Mouse (Mus musculus) right cerebral cortex, postnatal 14 days (tissue): ENCODE data around the gene Mob2.

Experiments
- DNase-seq: peaks from one replicate; pipeline ENCODE4 v3.0.0; 2022

Gene Mob2

DNA sequence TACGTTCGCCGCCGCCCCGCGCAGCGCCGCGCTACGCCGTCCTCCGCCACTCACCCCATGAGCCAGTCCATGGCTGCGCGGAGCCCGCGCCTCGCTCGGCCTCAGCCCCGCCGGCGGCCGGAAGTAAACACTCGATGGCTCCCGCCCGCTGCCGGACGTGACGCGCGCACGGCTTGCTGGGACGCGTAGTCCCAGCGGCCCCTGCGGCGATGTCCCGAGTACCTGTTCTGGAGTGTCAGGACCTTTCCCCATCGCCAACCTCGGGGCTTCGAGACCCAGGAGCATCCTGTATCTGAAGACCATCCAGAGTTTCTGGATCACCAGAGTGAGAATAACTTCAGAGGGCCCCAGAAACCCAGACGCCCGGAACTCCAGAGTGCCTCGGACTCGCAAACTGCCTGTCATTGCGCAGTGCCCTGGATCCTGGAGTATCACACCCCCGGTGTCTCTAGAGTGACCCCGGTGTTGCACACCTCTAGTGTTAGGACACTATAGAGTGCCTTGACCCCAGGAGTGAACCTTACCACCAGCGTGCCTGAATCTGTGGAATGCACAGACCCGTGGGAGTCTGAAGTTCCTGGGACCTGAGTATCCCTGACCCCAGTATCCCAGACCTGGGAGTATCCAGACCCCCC lies at the start of gene Mob2:
Mob2 (minus strand) TSS at position 135 of the 635 bp plus-strand sequence.
- peak; percentile 87 for DNase-seq

DNA sequence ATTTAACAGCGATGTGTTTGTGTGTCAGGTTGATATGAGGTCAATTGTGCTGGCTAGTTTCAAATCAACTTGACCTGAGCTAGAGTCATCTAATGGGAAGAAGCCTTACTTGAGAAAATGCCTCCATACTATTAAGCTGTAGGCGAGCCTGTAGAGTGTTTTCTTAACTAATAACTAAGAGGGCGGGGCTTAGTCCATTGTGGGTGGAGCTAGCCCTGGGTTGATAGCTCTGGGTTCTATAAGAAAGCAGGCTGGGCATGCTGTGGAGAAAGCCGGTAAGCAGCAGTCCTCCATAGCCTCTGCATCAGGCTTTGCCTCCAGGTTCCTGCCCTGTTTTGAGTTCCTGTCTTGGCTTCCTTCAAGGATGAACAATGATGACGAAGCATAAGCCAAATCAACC lies 43.9 kb upstream of the Mob2 start:
- no peak for DNase-seq

DNA sequence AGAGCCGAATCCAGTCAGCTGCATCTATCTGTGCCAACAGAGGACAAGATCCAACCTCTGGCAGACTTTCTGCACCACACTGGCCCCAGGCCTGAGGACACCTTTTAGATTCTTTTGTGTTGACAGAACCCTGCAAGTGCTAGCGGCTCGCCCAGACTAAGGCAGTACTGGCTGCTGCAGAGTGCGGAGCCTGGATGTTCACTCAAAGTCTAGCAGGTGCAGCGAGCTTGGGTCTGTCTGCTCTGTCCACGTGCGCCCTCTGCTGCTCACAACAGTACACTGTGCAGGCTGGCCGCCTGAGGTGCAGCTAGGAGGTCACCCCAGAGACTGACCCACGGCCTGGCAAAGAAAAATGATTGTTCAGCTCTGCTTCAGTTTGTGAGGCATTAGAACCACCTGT lies 36.9 kb upstream of the Mob2 start:
- peak; percentile 85 for DNase-seq

DNA sequence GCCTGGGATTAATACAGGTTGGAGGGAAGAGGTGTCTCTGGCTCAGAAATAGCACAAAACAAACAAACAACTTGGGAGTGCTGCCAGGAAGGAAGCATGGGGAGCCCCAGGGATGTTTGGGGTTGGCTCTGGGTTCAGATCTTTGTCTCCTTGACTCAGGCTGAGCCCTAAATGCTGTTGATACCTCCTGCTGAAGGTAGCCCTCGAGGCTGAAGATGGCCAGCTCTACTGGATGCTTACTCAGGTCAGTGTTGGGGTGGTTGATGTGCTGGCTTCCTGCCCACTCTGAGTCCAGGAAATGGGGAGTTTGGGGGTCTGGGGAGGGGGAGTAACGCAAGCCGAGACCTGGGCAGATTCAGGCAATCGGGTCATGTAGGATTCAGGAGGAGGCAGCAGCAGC lies 35.8 kb upstream of the Mob2 start:
- no peak for DNase-seq

DNA sequence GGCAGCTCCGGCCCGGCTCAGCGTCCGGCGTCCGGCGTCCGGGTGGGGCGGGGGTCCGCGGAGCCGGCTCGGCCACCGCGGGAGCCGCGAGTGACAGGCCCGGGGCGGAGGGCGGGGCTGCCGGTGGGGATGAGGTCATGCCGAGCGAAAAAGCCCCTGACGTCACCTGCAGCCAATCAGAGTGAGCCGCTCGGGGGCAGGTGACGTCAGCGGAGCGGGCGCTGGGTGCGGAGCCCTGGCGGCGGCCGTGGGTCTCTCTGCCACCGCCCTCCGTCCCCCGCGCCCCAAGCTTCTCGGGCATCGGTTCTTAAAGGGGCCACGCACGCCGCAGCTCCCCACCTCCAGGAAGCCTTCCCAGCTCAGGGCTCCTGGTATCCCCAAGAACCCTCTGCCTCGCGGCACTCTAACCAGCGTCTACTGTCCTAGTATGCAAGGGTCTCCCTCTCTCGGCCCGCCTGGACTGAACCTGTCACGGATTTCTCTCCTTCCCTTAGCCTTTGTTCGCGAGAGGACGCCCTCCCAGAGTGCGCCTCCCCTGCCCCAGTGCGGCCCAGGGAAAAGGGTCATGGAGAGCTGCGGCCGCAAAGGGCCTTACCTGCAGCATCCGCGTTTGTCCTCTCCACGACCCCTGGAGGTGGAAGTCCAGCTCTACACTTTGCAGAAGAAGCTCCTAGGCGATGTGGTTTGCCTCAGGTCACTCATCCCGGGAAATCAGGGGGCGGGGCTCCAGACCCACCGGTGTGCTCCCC lies 34.5 kb upstream of the Mob2 start, which contains the start of gene Dusp8:
Dusp8 (minus strand) TSS at position 661 of the 749 bp plus-strand sequence.
- DNase-seq = peak; percentile 97

DNA sequence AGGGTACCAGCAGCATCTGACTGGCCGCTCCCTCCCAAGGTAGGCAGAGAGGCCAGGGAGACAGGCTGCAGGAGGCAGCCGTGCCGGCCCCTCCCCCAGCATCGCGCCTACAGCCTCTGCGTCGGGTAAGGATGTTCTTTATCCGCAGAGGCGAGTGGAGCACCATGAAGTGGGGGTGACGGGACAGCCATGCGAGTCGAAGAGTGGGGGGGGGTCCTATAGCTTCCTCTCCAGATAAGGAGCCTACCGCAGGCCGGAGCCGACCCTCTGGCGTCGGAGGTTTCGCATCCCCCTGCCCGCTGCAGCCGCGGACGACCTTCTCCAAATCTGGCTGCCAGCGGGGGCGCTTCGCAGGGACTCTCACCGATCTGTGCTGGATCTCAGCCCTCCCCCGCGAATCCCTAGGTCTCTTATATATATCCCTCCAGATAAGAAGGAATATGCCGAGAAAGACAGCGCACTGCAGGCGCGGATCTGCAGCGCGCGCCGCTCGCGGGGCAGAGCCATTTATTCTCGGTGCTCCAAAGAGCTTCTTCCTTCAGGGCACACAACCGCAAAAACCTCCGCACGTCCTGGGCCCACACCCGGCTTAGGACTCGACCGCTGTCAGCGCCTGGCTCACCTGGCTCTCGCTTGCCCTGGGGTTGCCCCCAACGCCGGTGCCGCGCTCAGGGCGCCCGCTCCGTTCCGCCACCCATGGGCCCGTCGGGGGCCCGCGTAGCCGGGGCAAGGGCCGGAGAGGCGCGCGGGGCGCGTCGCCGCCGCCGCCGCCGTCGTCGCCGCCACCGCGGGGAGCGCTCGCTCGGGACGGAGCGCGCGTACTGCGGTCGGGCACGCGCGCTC lies 33.7 kb upstream of the Mob2 start:
- DNase-seq = peak; percentile 63

DNA sequence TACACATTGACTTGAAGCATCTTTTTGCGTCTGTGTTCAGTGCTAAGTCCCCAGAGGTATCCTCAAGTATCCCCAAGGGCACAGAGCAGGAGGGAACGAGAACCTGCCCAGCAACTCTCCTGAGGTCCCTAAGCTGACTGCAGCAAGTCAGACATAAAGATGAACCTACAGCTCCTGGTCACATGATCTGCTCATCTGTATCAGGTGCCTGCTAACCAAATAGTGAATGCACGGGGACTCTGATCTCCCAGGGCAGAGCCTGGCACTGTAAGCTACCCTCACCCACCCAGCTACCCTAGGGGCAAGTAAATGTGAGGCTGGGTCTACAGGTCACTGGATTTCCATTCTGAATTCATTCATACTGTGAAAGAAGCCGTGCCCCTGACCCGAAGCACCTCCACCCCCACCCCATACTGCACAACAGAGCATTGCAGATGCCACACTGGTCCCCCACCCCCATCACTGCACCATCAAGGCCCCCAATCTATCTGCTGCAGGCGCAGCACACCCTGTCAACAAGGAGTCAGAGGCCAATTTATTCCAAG lies 32.9 kb upstream of the Mob2 start:
- no peak for DNase-seq

DNA sequence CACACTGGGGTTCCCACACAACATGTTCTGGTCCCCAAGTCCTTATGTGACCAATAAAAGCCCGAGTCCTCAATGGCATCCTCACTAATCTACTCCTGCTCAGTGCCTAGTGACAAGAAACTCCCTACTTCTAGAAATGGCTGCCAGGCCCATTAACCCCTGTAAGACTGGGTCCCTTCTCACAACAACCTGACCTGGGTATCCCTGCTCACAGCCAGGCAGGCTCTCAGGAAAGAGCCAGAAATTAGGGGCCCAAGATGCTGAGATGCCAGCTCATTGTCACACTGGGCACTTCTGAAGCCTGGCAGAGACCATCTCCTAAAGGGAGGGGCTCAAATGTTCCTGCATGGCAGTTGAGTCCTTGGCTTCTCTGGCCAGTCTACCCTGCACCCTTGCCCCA lies 32.1 kb upstream of the Mob2 start:
- no peak for DNase-seq

DNA sequence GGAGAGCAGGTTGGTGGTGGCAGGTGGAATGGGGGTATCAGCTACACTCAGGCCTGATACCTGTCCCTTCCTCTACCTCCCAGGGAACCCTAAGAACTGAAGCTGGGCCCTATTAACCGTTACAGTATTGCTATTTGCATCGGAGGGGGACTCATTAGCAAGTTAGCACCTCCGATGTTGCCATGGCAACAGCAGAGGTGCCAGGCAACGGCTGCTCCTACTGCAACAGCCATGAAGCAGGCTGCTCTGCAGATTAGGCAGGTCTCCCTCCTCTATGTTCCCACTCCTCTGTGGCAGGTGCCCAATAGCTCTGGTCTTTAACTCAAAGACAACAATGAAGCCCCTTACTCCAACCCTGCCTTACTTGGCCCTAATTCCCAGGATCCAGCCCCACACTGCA lies 31.0 kb upstream of the Mob2 start:
- DNase-seq = peak; percentile 60

DNA sequence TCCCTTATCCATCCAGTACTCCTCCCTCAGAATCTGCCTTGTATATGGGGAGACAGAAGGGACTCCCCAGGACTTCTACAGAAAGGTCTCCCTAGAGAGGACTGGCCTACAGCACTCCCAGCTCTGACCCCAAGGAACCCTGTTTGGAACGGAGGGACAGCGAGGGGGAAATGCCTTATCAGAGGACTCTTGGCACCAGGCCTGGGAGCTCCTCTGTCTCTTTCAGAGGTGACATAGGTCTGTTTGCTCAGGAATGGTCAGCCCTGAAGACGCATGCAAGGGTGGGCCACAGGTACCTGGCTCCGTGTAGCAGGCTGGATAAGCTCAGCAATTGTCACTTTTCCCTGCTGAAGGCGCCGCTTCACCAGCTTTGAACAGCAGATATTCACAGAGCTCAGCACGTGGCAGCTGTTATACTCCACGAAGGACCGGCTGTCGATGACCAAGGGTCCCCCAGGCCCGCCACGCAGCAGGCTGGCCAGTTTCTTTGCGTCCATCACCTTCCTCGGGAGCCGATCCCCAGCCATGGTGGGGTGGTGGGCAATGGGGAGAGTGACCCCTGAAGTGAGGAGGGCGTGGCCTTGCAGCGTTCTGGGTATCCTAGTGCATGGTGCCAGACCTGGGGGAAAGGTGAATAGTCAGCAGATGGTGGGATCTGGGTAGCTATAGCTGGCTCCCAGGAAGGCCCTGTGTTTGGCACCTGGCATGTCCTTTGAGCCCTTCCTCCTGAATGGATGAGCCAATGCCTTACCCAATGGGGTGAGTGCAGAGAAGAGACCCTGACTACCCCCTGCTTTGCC lies 29.0 kb upstream of the Mob2 start:
- no peak for DNase-seq

DNA sequence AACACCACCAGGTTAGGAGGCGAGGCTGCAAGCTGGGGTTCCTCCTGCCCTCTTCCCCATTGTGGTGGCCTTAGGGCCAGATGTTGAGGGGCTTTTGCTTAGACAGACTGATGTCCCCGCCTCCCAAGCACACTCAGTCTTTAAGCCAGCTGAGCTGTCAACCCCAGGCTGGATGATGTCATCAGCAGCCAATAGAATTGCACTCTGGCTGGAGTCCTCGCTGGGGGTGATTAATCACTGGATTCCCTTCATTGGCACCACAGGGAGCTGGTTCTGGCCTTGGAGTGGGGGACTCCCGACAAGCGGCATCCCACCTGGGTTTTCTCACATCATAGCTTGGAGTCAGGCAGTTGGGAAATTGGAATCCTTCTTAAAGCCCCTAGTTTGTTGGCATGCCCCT lies 28.0 kb upstream of the Mob2 start:
- no peak for DNase-seq

DNA sequence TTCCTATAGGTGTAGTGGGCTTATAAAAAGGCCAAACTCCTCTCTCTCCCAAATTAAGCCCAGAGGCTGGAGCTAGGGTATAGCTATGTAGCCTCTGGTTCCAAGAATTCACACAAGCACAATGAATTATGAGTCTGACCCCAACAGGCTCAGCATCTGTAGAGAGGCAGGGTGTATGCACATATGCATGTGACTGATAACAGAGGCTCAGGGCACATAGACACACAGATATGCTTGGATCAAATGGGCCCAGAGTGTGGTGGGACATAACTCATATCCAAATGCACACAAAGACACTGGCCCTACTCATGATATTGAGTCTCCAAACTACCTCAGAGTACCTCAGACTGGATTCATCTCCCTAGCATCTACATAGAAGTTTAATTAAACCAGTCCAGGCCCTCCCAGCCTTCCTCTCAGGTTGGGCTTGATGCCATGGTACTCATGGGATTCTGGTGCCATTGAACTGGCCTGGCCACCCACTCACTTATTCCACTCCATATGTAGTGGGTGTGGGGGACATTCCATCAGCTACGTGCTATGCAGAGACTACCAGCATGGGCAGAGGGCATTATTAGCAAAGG lies 26.3 kb upstream of the Mob2 start:
- DNase-seq = no peak

DNA sequence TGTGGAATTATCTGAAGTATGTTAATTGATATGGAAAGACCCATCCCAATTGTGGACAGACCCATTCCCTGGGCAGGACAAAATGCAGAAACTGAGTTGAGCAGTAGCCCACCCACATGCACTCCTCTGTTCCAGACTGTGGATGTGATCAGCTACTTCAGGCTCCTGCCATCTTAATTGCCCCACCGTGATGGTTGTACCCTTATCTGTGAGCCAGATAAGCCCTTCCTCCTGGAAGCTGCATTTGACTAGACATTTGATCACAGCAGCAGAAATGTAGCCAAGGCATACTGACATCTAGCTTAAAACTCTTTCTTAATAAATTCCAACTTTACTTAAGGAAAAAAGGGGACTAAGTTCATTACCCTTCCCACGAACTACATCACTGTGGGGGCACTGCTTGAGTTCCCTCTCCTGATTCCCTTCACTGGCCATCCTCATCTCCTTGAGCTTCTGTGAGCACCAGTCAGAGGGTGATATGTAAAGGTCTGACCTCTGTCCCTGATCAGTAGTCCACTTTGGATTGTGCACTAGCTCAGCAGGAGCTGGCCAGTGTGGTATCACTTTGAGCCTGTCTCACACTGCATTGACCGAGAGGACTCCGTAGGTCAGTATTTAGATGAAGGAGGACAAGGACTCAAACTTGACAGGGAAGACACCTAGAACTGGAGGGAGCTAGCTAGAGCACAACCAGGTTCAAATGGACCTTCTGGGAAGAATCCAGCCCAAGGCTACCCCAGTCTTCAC lies 25.5 kb upstream of the Mob2 start:
- no peak for DNase-seq

DNA sequence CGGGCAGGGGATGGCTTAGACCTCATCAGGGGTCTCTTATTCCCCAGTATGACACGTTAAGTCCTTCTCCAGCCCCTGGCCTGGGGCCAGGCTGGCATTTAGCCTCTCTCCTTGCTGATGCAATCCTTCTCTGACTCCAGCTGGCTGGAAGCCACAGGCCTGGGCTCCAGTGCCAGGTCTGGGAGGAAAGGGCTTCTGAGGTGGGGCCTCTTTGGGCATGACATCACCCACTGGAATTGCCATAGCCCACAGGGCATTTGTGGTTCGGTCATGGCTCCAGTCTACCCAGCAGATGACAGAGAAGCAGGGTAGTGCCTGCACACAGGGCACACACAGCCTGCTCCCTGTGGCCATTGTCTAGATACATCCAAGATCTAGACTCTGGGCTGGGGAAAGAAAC lies 24.0 kb upstream of the Mob2 start:
- peak; percentile 64 for DNase-seq

DNA sequence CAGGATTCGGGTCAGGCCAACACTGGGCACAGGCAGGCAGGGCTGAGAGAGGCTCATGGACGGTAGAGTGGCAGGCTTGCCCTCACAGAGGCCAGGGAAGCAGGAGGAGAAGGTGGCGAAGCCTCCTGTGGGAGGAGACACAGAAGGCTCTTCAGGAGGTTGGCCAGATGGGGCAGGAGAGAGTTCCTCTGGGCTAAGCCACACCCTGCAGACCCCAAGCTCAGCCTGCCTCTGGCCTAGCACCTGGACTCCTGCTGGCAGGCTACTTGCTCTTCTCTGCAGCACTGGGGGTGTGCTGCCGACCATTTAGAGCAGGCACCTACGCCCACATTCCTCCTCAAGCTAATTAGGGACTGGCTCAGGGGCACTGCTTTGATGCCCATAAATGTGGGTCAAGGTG lies 23.5 kb upstream of the Mob2 start:
- no peak for DNase-seq

DNA sequence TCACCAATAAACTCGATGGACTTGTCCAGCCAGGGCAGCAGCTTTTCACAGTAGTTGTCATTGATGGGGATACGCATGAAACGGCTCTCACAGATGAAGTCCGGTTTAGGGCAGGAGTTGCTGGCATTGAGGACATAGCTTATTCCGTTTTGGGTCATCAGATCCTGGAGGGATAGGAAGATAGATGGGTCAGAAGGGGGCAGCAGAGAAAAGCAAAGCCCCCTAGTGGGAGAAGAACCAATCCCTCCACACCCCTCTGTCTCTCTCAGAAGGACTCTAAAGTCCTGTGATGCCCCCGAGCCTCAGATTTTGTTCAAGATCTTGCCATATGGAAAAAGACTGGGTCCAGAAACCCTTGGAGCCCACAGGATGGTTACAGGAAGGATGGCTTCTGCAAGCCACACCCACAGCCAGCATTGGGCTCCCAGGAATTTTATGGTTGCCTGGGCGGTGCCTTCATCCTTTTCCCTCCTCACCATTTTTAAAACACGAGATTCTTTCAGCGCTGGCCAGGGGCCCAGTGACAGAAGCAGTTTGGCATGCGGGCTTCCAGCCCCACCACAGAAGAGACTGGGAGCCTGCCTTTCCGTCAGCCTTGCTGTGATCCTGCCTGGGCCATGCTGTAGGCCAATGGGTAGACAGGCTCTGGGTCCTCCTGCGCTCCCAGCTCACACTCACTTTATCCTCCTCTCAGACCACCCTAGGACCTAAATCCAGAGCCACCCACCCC lies 22.9 kb upstream of the Mob2 start:
- peak; percentile 57 for DNase-seq

DNA sequence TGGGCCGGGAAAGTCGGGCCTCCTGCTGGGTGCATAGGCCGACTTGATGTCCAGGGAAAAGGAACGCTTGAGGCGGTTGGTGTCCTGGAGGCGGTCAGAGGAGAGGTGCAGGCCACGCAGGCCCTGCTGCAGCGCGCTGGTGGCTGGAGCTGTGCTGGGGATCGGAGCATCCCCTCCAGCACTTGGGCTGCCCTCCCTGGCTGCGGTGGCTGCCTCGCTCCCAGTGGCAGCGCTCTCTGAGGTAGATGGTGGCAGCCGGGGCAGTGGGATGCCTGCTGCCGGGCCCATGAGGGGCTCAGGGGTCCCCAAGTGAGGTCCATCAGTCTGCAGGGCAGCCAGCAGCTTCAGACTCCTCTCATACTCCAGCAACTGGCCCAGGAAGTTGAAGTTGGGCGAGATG lies 21.7 kb upstream of the Mob2 start:
- DNase-seq = no peak

DNA sequence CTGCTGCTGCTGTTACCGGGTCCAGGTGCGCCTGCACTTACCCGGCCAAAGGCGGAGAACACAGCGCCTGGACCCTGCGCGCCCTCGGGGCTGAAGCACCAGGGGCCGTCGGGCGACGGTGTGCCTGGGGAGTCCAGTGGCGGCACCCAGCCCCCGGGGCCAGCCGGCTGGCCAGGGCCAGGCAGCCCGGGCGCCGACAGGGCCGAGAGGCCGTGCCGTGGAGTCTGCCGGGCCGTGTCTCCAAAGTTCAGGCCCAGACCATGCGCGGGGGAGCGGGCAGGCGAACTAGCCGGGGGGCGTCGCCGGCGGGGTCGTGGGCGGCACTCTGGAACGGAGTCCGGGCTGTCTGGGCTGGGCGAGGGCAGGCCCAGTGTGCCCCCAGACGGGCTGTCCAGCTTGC lies 21.3 kb upstream of the Mob2 start:
- no peak for DNase-seq

DNA sequence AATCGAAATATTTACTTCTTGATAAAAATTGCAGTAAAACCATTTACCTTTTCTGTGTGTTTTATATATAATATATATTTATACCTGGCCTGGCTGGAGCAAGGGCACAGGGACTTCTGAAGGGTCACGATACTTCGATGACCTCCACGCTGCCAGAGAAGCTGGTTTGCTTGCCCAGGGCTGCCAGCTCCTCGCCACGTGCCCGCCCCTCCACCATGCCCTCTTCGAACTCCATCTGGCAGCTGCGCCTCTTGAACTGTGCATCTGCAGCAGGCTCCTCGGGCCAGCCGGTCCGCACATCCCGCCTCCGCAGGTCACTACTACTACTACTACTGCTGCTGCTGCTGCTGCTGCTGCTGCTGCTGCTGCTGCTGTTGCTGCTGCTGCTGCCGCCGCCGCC lies 20.9 kb upstream of the Mob2 start:
- DNase-seq = no peak

DNA sequence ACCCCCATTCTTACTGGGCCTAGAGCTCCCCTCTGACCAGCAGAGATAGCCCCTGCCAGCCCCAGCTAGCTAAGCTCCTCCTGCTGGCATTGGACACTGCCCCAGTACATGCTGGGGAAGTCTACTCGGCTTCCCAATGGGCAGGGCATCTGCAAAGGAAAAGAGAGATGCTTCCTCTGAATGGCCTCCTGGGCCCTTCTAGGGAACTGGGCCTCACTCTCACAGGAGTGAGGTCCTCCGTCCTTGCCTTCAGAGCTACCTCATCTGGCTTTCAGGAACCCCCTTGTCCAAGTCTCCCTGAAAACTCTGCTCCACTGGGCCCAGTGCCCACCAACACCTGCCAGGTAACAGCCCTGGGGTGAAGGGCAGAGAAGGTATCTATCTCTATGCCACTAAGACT lies 20.0 kb upstream of the Mob2 start:
- DNase-seq = no peak

DNA sequence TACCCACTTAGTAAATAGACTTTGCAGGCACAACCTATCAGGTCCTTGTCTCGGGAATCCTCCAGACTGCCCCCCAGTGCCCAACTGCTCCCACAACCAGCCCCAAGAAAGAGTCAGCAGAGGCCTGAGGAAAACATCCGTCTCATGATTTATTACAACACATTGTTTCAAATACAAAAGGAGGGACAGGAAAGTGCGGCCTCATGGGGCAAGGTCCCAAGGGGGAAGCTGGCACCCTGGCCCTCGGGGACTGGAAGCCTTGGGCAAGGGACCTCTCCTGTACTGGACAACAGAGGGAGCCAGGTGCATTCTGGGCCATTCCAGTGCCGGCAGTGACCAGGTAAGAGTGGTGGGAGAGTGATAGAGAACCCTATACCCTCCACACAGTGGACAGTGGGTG lies 18.5 kb upstream of the Mob2 start:
- DNase-seq = no peak
